Mouse (Mus musculus): ENCODE results near the gene Trim67. TPM values are rescaled to one million over a fixed set of nuclear protein-coding genes. Genes with fewer than 3 reads are reported as not detected.
"Not testable (repeated sequence)": the region's sequence is repeated elsewhere in the genome, so short reads cannot be mapped to it uniquely, and the experiment has no call there.

Gene Trim67
- polyA plus RNA-seq, 1 experiment from 2014 or later: 0.51 TPM

GRCm38 (mm10) chr8:124839371-124839770 is 46.5 kb downstream of the Trim67 start:
- 92% methylated on average over 10 of the region's 10 CpGs for WGBS
- 0 out of 2 replicates have a peak, but pooled peaks cover under 1% of the 10 kb centered on the region for H3K4me1 ChIP-seq
- H3K36me3 ChIP-seq (replicated peaks): peaks cover 72% of the 10 kb centered on the region
- no peak overlapping the region for H3K4me3 ChIP-seq
- H3K27me3 ChIP-seq (replicated peaks; ENCODE audit: low read depth, poor library complexity, severe bottlenecking): no peaks in the 10 kb centered on the region
- no peak overlapping the region for H3K27ac ChIP-seq (replicated peaks)
- no peaks in the 10 kb centered on the region for H3K9me3 ChIP-seq
- DNase-seq (ENCODE audit: low spot score): no peak

- no peak overlapping the region for H3K27ac ChIP-seq (replicated peaks)
- WGBS: 96% methylated on average over 7 of the region's 7 CpGs
- H3K4me1 ChIP-seq: no peaks in the 10 kb centered on the region
- H3K4me3 ChIP-seq: no peak overlapping the region
- H3K36me3 ChIP-seq (replicated peaks): peaks cover 87% of the 10 kb centered on the region
- H3K9me3 ChIP-seq: no peaks in the 10 kb centered on the region
- H3K27me3 ChIP-seq (replicated peaks; ENCODE audit: low read depth, poor library complexity, severe bottlenecking): no peaks in the 10 kb centered on the region
- no peak for DNase-seq (ENCODE audit: low spot score)
These were observed 48.0 kb downstream of the Trim67 start for GRCm38 (mm10) chr8:124840900-124841299.

- no peaks in the 10 kb centered on the region for H3K27me3 ChIP-seq (replicated peaks; ENCODE audit: low read depth, poor library complexity, severe bottlenecking)
- H3K9me3 ChIP-seq: no peaks in the 10 kb centered on the region
- no peak overlapping the region for H3K27ac ChIP-seq (replicated peaks)
- DNase-seq (ENCODE audit: low spot score): no peak
- WGBS: 92% methylated on average over 10 of the region's 10 CpGs
- peaks cover 87% of the 10 kb centered on the region for H3K36me3 ChIP-seq (replicated peaks)
- no peak overlapping the region for H3K4me3 ChIP-seq
- no peaks in the 10 kb centered on the region for H3K4me1 ChIP-seq
These were observed 48.9 kb downstream of the Trim67 start for GRCm38 (mm10) chr8:124841775-124842174.

- DNase-seq (ENCODE audit: low spot score); H3K9me3 ChIP-seq; H3K4me3 ChIP-seq; H3K4me1 ChIP-seq; H3K27ac ChIP-seq (replicated peaks); H3K27me3 ChIP-seq (replicated peaks; ENCODE audit: low read depth, poor library complexity, severe bottlenecking): not testable (repeated sequence)
- peaks cover 79% of the 10 kb centered on the region for H3K36me3 ChIP-seq (replicated peaks)
- WGBS: 96% methylated on average over 1 of the region's 1 CpGs
These were observed 50.0 kb downstream of the Trim67 start for GRCm38 (mm10) chr8:124842929-124843328.

- peaks cover 57% of the 10 kb centered on the region for H3K36me3 ChIP-seq (replicated peaks)
These were observed 52.2 kb downstream of the Trim67 start for GRCm38 (mm10) chr8:124845131-124845530.

GRCm38 (mm10) chr8:124845573-124845972 is 52.7 kb downstream of the Trim67 start:
- Histone ChIP-seq H3K4me3 (no peak overlapping the region), H3K27ac (replicated peaks) (no peak overlapping the region), H3K36me3 (replicated peaks) (peaks cover 53% of the 10 kb centered on the region), H3K4me1 (no peaks in the 10 kb centered on the region), H3K27me3 (replicated peaks; ENCODE audit: low read depth, poor library complexity, severe bottlenecking) (no peaks in the 10 kb centered on the region), H3K9me3 (no peaks in the 10 kb centered on the region)
- 92% methylated on average over 5 of the region's 5 CpGs for WGBS
- DNase-seq (ENCODE audit: low spot score): no peak

More at GRCm38 (mm10) chr8:124845131-124845530, 52.2 kb downstream of the Trim67 start:
- no peak for DNase-seq (ENCODE audit: low spot score)
- no peak overlapping the region for H3K4me3 ChIP-seq
- H3K27ac ChIP-seq (replicated peaks): no peak overlapping the region
- WGBS: 73% methylated on average over 3 of the region's 3 CpGs
- no peaks in the 10 kb centered on the region for H3K9me3 ChIP-seq
- no peaks in the 10 kb centered on the region for H3K4me1 ChIP-seq
- H3K27me3 ChIP-seq (replicated peaks; ENCODE audit: low read depth, poor library complexity, severe bottlenecking): no peaks in the 10 kb centered on the region

GRCm38 (mm10) chr8:124853511-124853910 is 60.6 kb downstream of the Trim67 start:
- Histone ChIP-seq H3K36me3 (replicated peaks) (peaks cover 63% of the 10 kb centered on the region), H3K4me3 (no peak overlapping the region), H3K4me1 (no peaks in the 10 kb centered on the region), H3K27me3 (replicated peaks; ENCODE audit: low read depth, poor library complexity, severe bottlenecking) (no peaks in the 10 kb centered on the region), H3K27ac (replicated peaks) (no peak overlapping the region), H3K9me3 (peaks cover 24% of the 10 kb centered on the region)
- DNase-seq (ENCODE audit: low spot score): no peak
- 92% methylated on average over 1 of the region's 1 CpGs for whole genome bisulfite sequencing

GRCm38 (mm10) chr8:124859466-124859865 is 66.6 kb downstream of the Trim67 start:
- no peak for DNase-seq (ENCODE audit: low spot score)
- Histone ChIP-seq H3K27me3 (replicated peaks; ENCODE audit: low read depth, poor library complexity, severe bottlenecking) (no peaks in the 10 kb centered on the region), H3K4me3 (no peak overlapping the region), H3K36me3 (replicated peaks) (peaks cover 70% of the 10 kb centered on the region), H3K4me1 (peaks cover 17% of the 10 kb centered on the region), H3K9me3 (peaks cover 11% of the 10 kb centered on the region; the same call in 1 of the 2 replicates), H3K27ac (replicated peaks) (no peak overlapping the region)

- H3K36me3 ChIP-seq (replicated peaks): peaks cover 64% of the 10 kb centered on the region
- H3K27ac ChIP-seq (replicated peaks): no peak overlapping the region
- peaks cover 10% of the 10 kb centered on the region; the same call in 1 of the 2 replicates for H3K9me3 ChIP-seq
- no peak overlapping the region for H3K4me3 ChIP-seq
- no peaks in the 10 kb centered on the region for H3K27me3 ChIP-seq (replicated peaks; ENCODE audit: low read depth, poor library complexity, severe bottlenecking)
- peaks cover 17% of the 10 kb centered on the region for H3K4me1 ChIP-seq
- no peak for DNase-seq (ENCODE audit: low spot score)
- 95% methylated on average over 3 of the region's 3 CpGs for WGBS
These were observed 67.3 kb downstream of the Trim67 start for GRCm38 (mm10) chr8:124860188-124860587.

GRCm38 (mm10) chr8:124862321-124863162 is 69.7 kb downstream of the Trim67 start, which contains the start of the genes Gnpat and 2810004N23Rik:
TSS of gene Gnpat (plus strand) at chr8:124863033.
TSS of gene 2810004N23Rik (minus strand) at chr8:124863120.
- H3K27me3 ChIP-seq (replicated peaks; ENCODE audit: low read depth, poor library complexity, severe bottlenecking): no peaks in the 10 kb centered on the region
- peak; percentile 97 for DNase-seq (ENCODE audit: low spot score)
- no peaks in the 10 kb centered on the region for H3K9me3 ChIP-seq
- peak within 1 kb of the TSS; percentile 91 for H3K4me3 ChIP-seq
- peaks cover 59% of the 10 kb centered on the region for H3K36me3 ChIP-seq (replicated peaks)
- WGBS: 2% methylated on average over 55 of the region's 55 CpGs
- H3K4me1 ChIP-seq: peaks cover 17% of the 10 kb centered on the region
- peak within 1 kb of the TSS; percentile 98 for H3K27ac ChIP-seq (replicated peaks)

- peak overlapping the region; percentile 91 for H3K4me3 ChIP-seq
- no peaks in the 10 kb centered on the region for H3K9me3 ChIP-seq
- peaks cover 17% of the 10 kb centered on the region for H3K4me1 ChIP-seq
- no peak for DNase-seq (ENCODE audit: low spot score)
- WGBS: under 1% methylated on average over 33 of the region's 33 CpGs
- peaks cover 52% of the 10 kb centered on the region for H3K36me3 ChIP-seq (replicated peaks)
- H3K27ac ChIP-seq (replicated peaks): peak overlapping the region; percentile 98
- no peaks in the 10 kb centered on the region for H3K27me3 ChIP-seq (replicated peaks; ENCODE audit: low read depth, poor library complexity, severe bottlenecking)
These were observed 70.3 kb downstream of the Trim67 start for GRCm38 (mm10) chr8:124863163-124863677.

- Histone ChIP-seq H3K27ac (replicated peaks) (peak overlapping the region; percentile 98), H3K36me3 (replicated peaks) (peaks cover 51% of the 10 kb centered on the region), H3K27me3 (replicated peaks; ENCODE audit: low read depth, poor library complexity, severe bottlenecking) (no peaks in the 10 kb centered on the region), H3K4me3 (peak overlapping the region; percentile 91), H3K9me3 (no peaks in the 10 kb centered on the region), H3K4me1 (peaks cover 17% of the 10 kb centered on the region)
- peak; percentile 19 for DNase-seq (ENCODE audit: low spot score)
- 20% methylated on average over 8 of the region's 8 CpGs for WGBS
These were observed 70.8 kb downstream of the Trim67 start for GRCm38 (mm10) chr8:124863729-124864128.

- Histone ChIP-seq H3K9me3 (no peaks in the 10 kb centered on the region), H3K27ac (replicated peaks) (no peak overlapping the region), H3K4me3 (no peak overlapping the region), H3K27me3 (replicated peaks; ENCODE audit: low read depth, poor library complexity, severe bottlenecking) (no peaks in the 10 kb centered on the region), H3K4me1 (peaks cover 13% of the 10 kb centered on the region), H3K36me3 (replicated peaks) (peaks cover 40% of the 10 kb centered on the region)
- no peak for DNase-seq (ENCODE audit: low spot score)
- 88% methylated on average over 3 of the region's 3 CpGs for WGBS
These were observed 73.8 kb downstream of the Trim67 start for GRCm38 (mm10) chr8:124866669-124867068.
